Mouse (Mus musculus) liver, adult 2 months (tissue): Measurements from ENCODE around the gene Nmur1. TPM values are rescaled to one million over a fixed set of nuclear protein-coding genes. Genes with fewer than 3 reads are reported as not detected.
"Not testable (repeated sequence)": the region's sequence is repeated elsewhere in the genome, so short reads cannot be mapped to it uniquely, and the experiment has no call there.

Experiments used
- DNase-seq: peaks from one replicate; pipeline ENCODE4 v3.0.0-alpha.2; 2011; ENCODE audit warnings: low read depth, low spot score; ENCODE audit errors: extremely low read depth
- H3K27ac ChIP-seq: fragments of 200-500 bp; replicated peaks from 2 replicates; pipeline ENCODE4 v1.5.1; 2012; ENCODE audit warnings: low read depth, mild to moderate bottlenecking, control low read depth, inconsistent platforms, low read length; ENCODE audit not compliant: insufficient read depth
- H3K27me3 ChIP-seq: fragments of 200-500 bp; 2 replicates; pipeline ENCODE4 v1.6.1; 2012; ENCODE audit warnings: mild to moderate bottlenecking, moderate library complexity, low read length, inconsistent platforms; ENCODE audit not compliant: control insufficient read depth, insufficient read depth
- H3K36me3 ChIP-seq: fragments of 200-500 bp; 2 replicates; pipeline ENCODE4 v1.6.1; 2012; ENCODE audit warnings: low read length, inconsistent platforms; ENCODE audit not compliant: control insufficient read depth, insufficient read depth
- H3K4me1 ChIP-seq: fragments of 200-500 bp; 2 replicates; pipeline ENCODE4 v1.6.1; 2011; ENCODE audit warnings: low read length; ENCODE audit not compliant: control insufficient read depth, insufficient read depth
- H3K4me3 ChIP-seq: fragments of 200-500 bp; 2 replicates; pipeline ENCODE4 v1.5.1; 2011; ENCODE audit warnings: low read depth, mild to moderate bottlenecking, control low read depth, low read length, moderate library complexity; ENCODE audit not compliant: insufficient read depth
- H3K79me2 ChIP-seq: fragments of 200-500 bp; 2 replicates; pipeline ENCODE4 v1.6.1; 2012; ENCODE audit warnings: inconsistent platforms, mild to moderate bottlenecking, low read length, moderate library complexity; ENCODE audit not compliant: control insufficient read depth, insufficient read depth
- H3K9ac ChIP-seq: fragments of 200-500 bp; 2 replicates; pipeline ENCODE4 v1.6.1; 2012; ENCODE audit warnings: low read depth, mild to moderate bottlenecking, control low read depth, inconsistent platforms, low read length
- CTCF ChIP-seq: fragments of 200-500 bp; IDR thresholded peaks from 2 replicates; pipeline ENCODE4 v1.5.1; 2011; ENCODE audit warnings: low read depth, low read length, control low read depth
- POLR2A ChIP-seq: fragments of 200-500 bp; IDR thresholded peaks from 2 replicates; pipeline ENCODE4 v1.6.1; 2011; ENCODE audit warnings: low read length, control low read depth; ENCODE audit not compliant: insufficient read depth; ENCODE audit errors: extremely low read depth
- WGBS: fragments of 180-500 bp; shearing (Covaris S2); methylation state at CpG from one replicate; pipeline ENCODE4 v1.1.7; 2018; 5-methylcytosine and 5-hydroxymethylcytosine counted together
- polyA plus RNA-seq: library from polyadenylated mRNA; depleted of rRNA; stranded (reverse); fragments of >200 nt; gene quantifications from 2 replicates; pipeline ENCODE4 v1.2.3, GENCODE M21; 2012
- total RNA-seq: library from RNA; depleted of rRNA; stranded (reverse); fragments of >200 nt; gene quantifications from 2 replicates; pipeline ENCODE4 v1.2.3, GENCODE M21; 2014

Gene Nmur1
- total and polyA plus RNA-seq, 2 experiments: not detected

GRCm38 (mm10) chr1:86345069-86345468 lies 81.0 kb downstream of the Nmur1 start:
- Histone ChIP-seq H3K79me2 (no peaks in the 10 kb centered on the region), H3K4me3 (no peak overlapping the region), H3K4me1 (no peaks in the 10 kb centered on the region), H3K9ac (no peak overlapping the region), H3K36me3 (peaks cover 22% of the 10 kb centered on the region), H3K27ac (no peak overlapping the region), H3K27me3 (no peaks in the 10 kb centered on the region)
- DNase-seq: no peak
- 89% methylated on average over 4 of the region's 4 CpGs for WGBS
- TF ChIP-seq CTCF: no peak
- TF ChIP-seq POLR2A: no peak

DNA sequence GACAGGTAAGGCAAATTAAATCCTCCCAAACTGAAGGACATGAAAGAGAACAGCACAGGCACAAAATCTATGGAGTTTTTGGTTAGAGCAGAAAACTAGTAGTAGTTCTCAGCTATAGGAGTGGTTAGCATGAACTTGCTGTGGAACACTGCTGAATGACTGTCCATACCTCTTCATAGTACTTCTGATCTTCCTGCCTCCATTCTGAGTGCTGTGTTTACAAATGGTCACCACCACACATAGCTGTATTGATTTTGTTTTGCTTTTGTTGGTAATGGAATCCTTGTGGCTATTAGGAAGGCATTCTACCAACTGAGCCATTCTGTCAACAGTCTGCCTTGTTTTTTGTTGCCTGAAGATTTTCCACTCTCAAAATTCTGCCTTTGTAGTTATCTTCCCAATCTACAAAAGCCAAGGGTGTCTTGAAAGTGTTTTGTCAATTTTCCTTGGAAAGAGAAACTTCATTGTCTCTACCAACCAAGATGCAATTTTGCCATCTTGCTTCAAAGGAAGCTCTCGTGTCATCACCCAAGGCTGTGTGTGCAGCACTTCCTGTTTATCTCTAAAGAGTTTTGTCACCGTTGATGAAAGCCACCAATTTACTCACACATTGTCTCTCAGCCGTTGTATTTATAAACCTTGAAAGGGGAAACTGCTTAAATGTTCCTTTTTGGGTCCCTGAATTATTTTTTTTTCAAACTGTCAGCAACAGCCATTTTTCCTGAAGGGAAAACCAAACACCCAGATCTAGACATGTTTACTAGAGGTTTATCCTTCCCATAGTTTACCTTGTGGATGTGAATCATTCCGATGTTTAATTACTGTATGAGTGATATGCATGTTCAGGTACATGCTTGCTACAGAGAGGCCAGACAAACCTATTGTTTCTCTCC lies 81.8 kb downstream of the Nmur1 start:
- 66% methylated on average over 4 of the region's 4 CpGs for WGBS
- Histone ChIP-seq H3K4me1 (no peaks in the 10 kb centered on the region), H3K27ac (no peak overlapping the region), H3K36me3 (peaks cover 14% of the 10 kb centered on the region), H3K27me3 (no peaks in the 10 kb centered on the region), H3K79me2 (no peaks in the 10 kb centered on the region), H3K4me3 (no peak overlapping the region), H3K9ac (no peak overlapping the region)
- TF ChIP-seq POLR2A (no peak), CTCF (no peak)
- no peak for DNase-seq

DNA sequence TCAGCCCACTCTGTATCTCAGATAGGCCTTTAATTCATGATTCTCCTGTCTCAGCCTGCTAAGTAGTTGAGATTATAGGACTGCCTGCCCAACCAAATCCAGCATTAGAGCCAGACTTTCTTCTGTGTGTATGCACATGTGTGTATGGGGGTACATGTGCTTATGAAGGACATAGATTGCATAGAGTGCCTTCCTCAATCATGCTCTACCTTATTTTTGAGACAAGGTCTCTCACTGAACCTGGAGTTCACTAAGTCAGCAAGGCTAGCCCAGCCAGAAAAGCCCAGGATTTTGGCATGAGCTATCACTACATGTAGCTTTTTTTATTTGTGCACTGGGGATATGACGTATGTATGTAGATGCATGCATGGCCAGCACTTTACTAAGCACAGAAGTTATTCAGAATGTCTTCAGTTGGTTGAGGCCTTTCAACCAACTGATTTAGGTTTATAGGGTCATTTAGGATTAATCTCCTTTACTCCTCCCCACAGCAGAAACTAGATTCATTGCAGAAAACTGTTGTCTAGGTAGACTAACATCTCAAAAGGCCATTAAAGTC lies 82.9 kb downstream of the Nmur1 start:
- H3K4me3 ChIP-seq: no peak overlapping the region
- peaks cover 7% of the 10 kb centered on the region; the same call in 1 of the 2 replicates for H3K36me3 ChIP-seq
- H3K4me1 ChIP-seq: no peaks in the 10 kb centered on the region
- TF ChIP-seq POLR2A (no peak), CTCF (no peak)
- no peaks in the 10 kb centered on the region for H3K27me3 ChIP-seq
- no peak overlapping the region for H3K9ac ChIP-seq
- DNase-seq: no peak
- no peak overlapping the region for H3K27ac ChIP-seq
- 95% methylated on average over 1 of the region's 1 CpGs for WGBS
- H3K79me2 ChIP-seq: no peaks in the 10 kb centered on the region

DNA sequence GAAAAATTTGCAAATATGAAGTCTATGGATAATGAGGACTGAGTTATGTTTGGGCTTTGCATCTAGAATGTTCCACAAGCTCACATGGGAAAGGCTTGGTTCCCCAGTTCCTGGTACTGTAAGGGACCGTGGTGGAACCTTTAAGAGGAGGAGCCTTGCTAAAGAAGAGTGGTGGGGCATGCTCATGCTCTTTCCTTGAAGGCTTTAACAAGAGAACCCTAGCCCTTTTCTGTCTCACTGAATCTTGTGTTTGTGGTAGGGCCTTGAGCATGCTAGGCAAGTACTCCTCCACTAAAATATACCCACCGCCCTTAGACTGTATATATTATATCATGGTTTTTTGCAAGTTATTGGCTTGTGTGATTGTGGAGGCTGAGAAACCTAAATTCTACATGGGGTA lies 83.7 kb downstream of the Nmur1 start:
- 94% methylated on average over 2 of the region's 2 CpGs for WGBS
- no peak for TF ChIP-seq POLR2A
- TF ChIP-seq CTCF: no peak
- Histone ChIP-seq H3K27me3 (no peaks in the 10 kb centered on the region), H3K27ac (no peak overlapping the region), H3K9ac (no peak overlapping the region), H3K4me1 (no peaks in the 10 kb centered on the region), H3K36me3 (peaks cover 2% of the 10 kb centered on the region; the same call in 1 of the 2 replicates), H3K79me2 (no peaks in the 10 kb centered on the region), H3K4me3 (no peak overlapping the region)
- no peak for DNase-seq

DNA sequence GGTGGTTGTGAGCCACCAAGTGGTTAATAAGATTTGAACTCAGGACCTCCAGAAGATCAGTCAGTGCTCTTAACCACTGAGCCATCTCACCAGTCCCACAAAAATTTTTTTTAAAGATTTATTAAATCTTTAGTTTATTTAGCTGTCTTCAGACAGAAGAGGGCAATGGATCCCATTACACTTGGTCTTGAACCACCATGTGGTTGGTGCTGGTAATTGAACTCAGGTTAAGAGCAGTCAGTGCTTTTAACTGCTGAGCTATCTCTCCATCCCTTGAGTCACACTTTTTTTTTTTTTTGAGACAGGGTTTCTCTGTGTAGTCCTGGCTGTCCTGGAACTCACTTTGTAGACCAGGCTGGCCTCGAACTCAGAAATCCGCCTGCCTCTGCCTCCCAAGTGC lies 84.9 kb downstream of the Nmur1 start:
- H3K4me3 ChIP-seq, H3K79me2 ChIP-seq, DNase-seq, H3K4me1 ChIP-seq, H3K27me3 ChIP-seq, H3K36me3 ChIP-seq, H3K27ac ChIP-seq, H3K9ac ChIP-seq: not testable (repeated sequence)
- 82% methylated on average over 2 of the region's 2 CpGs for WGBS
